Mouse (Mus musculus) hindbrain, postnatal 0 days (tissue): ENCODE measurements around the gene Dctn2. TPM values are rescaled to one million over a fixed set of nuclear protein-coding genes. Genes with fewer than 3 reads are reported as not detected.

Source experiments
- ATAC-seq: fragments of 200-750 bp; cut with Nextera tagmentation; 2 replicates; pipeline ENCODE4 v1.8.0; 2017; ENCODE audit warnings: mild to moderate bottlenecking, moderate TSS enrichment, moderate library complexity
- DNase-seq: peaks from one replicate; pipeline ENCODE4 v3.0.0-alpha.2; 2015; ENCODE audit warnings: low spot score
- H3K27ac ChIP-seq: fragments of 300-500 bp; sonication (generic); 2 replicates; pipeline ENCODE4 v1.5.1; 2014; ENCODE audit warnings: mild to moderate bottlenecking
- H3K27me3 ChIP-seq: fragments of 300-500 bp; sonication (generic); 2 replicates; pipeline ENCODE4 v1.6.1; 2014; ENCODE audit warnings: low read length, mixed read lengths; ENCODE audit not compliant: insufficient read depth
- H3K36me3 ChIP-seq: fragments of 300-500 bp; sonication (generic); 2 replicates; pipeline ENCODE4 v1.6.1; 2014; ENCODE audit warnings: low read length, mixed read lengths; ENCODE audit not compliant: insufficient read depth
- H3K4me1 ChIP-seq: fragments of 300-500 bp; sonication (generic); 2 replicates; pipeline ENCODE4 v1.6.1; 2014; ENCODE audit warnings: antibody characterized with exemption, low read length, mixed read lengths; ENCODE audit not compliant: insufficient read depth
- H3K4me2 ChIP-seq: fragments of 300-500 bp; sonication (generic); 2 replicates; pipeline ENCODE4 v1.6.1; 2014; ENCODE audit warnings: low read depth, mild to moderate bottlenecking, low read length, moderate library complexity, mixed read lengths
- H3K4me3 ChIP-seq: fragments of 300-500 bp; sonication (generic); 2 replicates; pipeline ENCODE4 v1.5.1; 2014; ENCODE audit warnings: low read length
- H3K9ac ChIP-seq: fragments of 300-500 bp; sonication (generic); replicated peaks from 2 replicates; pipeline ENCODE4 v1.6.1; 2014; ENCODE audit warnings: mild to moderate bottlenecking, low read length, moderate library complexity, mixed read lengths
- H3K9me3 ChIP-seq: fragments of 300-500 bp; sonication (generic); 2 replicates; pipeline ENCODE4 v1.6.1; 2016; ENCODE audit warnings: low read length, mixed read lengths
- CTCF ChIP-seq: IDR thresholded peaks from 2 replicates; pipeline ENCODE4 v1.5.1; 2016; ENCODE audit warnings: antibody characterized with exemption, control low read depth, low read depth
- WGBS: fragments of 180-500 bp; shearing (Covaris S2); extraction: QIAGEN DNeasy Blood & Tissue Kit; methylation state at CpG from one replicate; pipeline ENCODE4 v1.1.7; 2014; 5-methylcytosine and 5-hydroxymethylcytosine counted together
- polyA plus RNA-seq: library from polyadenylated mRNA; unstranded; fragments of >200 nt; fragmentation: Nextera tagmentation; extraction: Ambion mirVana; gene quantifications from 2 replicates; pipeline ENCODE4 v1.2.1, GENCODE M21; 2015
- total RNA-seq: library from RNA; depleted of rRNA; stranded (reverse); fragments of >200 nt; gene quantifications from 2 replicates; pipeline ENCODE4 v1.2.3, GENCODE M21; 2014

Gene Dctn2
- total and polyA plus RNA-seq, 2 experiments from 2014 or later: 314 to 323 TPM

- Histone ChIP-seq H3K9ac (0 out of 2 replicates have a peak overlapping the region, but pooled peaks have one; percentile 30), H3K9me3 (no peaks in the 10 kb centered on the region), H3K4me3 (no peak overlapping the region), H3K4me1 (peaks cover 16% of the 10 kb centered on the region; the same call in 1 of the 2 replicates), H3K27me3 (no peaks in the 10 kb centered on the region), H3K27ac (0 out of 2 replicates have a peak overlapping the region, but pooled peaks have one; percentile 32), H3K36me3 (peaks cover 30% of the 10 kb centered on the region; the same call in 1 of the 2 replicates), H3K4me2 (no peak overlapping the region)
- WGBS: 68% methylated on average over 5 of the region's 5 CpGs
- DNase-seq: no peak
- no peak for ATAC-seq
- no peak for TF ChIP-seq CTCF
Observed at GRCm38 (mm10) chr10:127268401-127268800, 2.2 kb downstream of the Dctn2 start.

GRCm38 (mm10) chr10:127269036-127269435 is 2.9 kb downstream of the Dctn2 start:
- DNase-seq: no peak
- no peak overlapping the region; the same call in 1 of the 2 replicates for H3K9ac ChIP-seq
- ATAC-seq: no peak
- peaks cover 16% of the 10 kb centered on the region; the same call in 1 of the 2 replicates for H3K4me1 ChIP-seq
- 55% methylated on average over 12 of the region's 12 CpGs for WGBS
- no peaks in the 10 kb centered on the region for H3K9me3 ChIP-seq
- no peak overlapping the region for H3K27ac ChIP-seq
- no peak for TF ChIP-seq CTCF
- H3K4me2 ChIP-seq: no peak overlapping the region
- no peak overlapping the region for H3K4me3 ChIP-seq
- no peaks in the 10 kb centered on the region for H3K27me3 ChIP-seq
- peaks cover 32% of the 10 kb centered on the region; the same call in 1 of the 2 replicates for H3K36me3 ChIP-seq

- DNase-seq: no peak
- H3K36me3 ChIP-seq: peaks cover 40% of the 10 kb centered on the region; the same call in 1 of the 2 replicates
- ATAC-seq: no peak
Observed at GRCm38 (mm10) chr10:127269884-127270283, 3.7 kb downstream of the Dctn2 start.

GRCm38 (mm10) chr10:127272371-127272770 is 6.2 kb downstream of the Dctn2 start:
- H3K36me3 ChIP-seq: peaks cover 62% of the 10 kb centered on the region; the same call in 1 of the 2 replicates
- H3K9me3 ChIP-seq: no peaks in the 10 kb centered on the region
- TF ChIP-seq CTCF: no peak
- peaks cover 7% of the 10 kb centered on the region; the same call in 1 of the 2 replicates for H3K4me1 ChIP-seq
- H3K9ac ChIP-seq: no peak overlapping the region
- 95% methylated on average over 5 of the region's 5 CpGs for whole genome bisulfite sequencing
- DNase-seq: no peak
- no peak overlapping the region for H3K4me3 ChIP-seq
- ATAC-seq: no peak
- H3K27me3 ChIP-seq: no peaks in the 10 kb centered on the region
- no peak overlapping the region for H3K27ac ChIP-seq
- H3K4me2 ChIP-seq: no peak overlapping the region

More at GRCm38 (mm10) chr10:127269884-127270283, 3.7 kb downstream of the Dctn2 start:
- Histone ChIP-seq H3K9ac (no peak overlapping the region), H3K4me2 (no peak overlapping the region), H3K27me3 (no peaks in the 10 kb centered on the region), H3K27ac (no peak overlapping the region), H3K9me3 (no peaks in the 10 kb centered on the region), H3K4me3 (no peak overlapping the region), H3K4me1 (peaks cover 16% of the 10 kb centered on the region; the same call in 1 of the 2 replicates)
- 64% methylated on average over 4 of the region's 4 CpGs for WGBS
- no peak for TF ChIP-seq CTCF

- no peaks in the 10 kb centered on the region for H3K4me1 ChIP-seq
- no peaks in the 10 kb centered on the region for H3K9me3 ChIP-seq
- no peak overlapping the region for H3K4me2 ChIP-seq
- ATAC-seq: no peak
- H3K9ac ChIP-seq: no peak overlapping the region
- H3K4me3 ChIP-seq: no peak overlapping the region
- H3K27ac ChIP-seq: no peak overlapping the region
- H3K36me3 ChIP-seq: peaks cover 65% of the 10 kb centered on the region
- DNase-seq: no peak
- H3K27me3 ChIP-seq: no peaks in the 10 kb centered on the region
- no peak for TF ChIP-seq CTCF
- 88% methylated on average over 11 of the region's 11 CpGs for WGBS
Observed at GRCm38 (mm10) chr10:127274261-127275022, 8.3 kb downstream of the Dctn2 start.

- no peak overlapping the region for H3K4me2 ChIP-seq
- no peaks in the 10 kb centered on the region for H3K4me1 ChIP-seq
- no peak overlapping the region for H3K9ac ChIP-seq
- ATAC-seq (no peak), DNase-seq (no peak)
- WGBS: 100% methylated on average over 2 of the region's 2 CpGs
- peak; percentile 26; the same call in 1 of the 2 replicates for TF ChIP-seq CTCF
- no peaks in the 10 kb centered on the region for H3K27me3 ChIP-seq
- no peak overlapping the region for H3K4me3 ChIP-seq
- H3K27ac ChIP-seq: no peak overlapping the region
- peaks cover 71% of the 10 kb centered on the region for H3K36me3 ChIP-seq
- H3K9me3 ChIP-seq: no peaks in the 10 kb centered on the region
Observed at GRCm38 (mm10) chr10:127279730-127280129, 13.6 kb downstream of the Dctn2 start.

- H3K27me3 ChIP-seq: no peaks in the 10 kb centered on the region
- no peak overlapping the region for H3K4me3 ChIP-seq
- H3K9ac ChIP-seq: no peak overlapping the region
- TF ChIP-seq CTCF: no peak
- no peak for DNase-seq
- H3K9me3 ChIP-seq: no peaks in the 10 kb centered on the region
- no peak overlapping the region for H3K4me2 ChIP-seq
- H3K4me1 ChIP-seq: peaks cover 2% of the 10 kb centered on the region; the same call in 1 of the 2 replicates
- 64% methylated on average over 8 of the region's 8 CpGs for WGBS
- no peak for ATAC-seq
- H3K27ac ChIP-seq: no peak overlapping the region
- peaks cover 62% of the 10 kb centered on the region for H3K36me3 ChIP-seq
Observed at GRCm38 (mm10) chr10:127281316-127281715, 15.1 kb downstream of the Dctn2 start.
